In the genomic region with DNA sequence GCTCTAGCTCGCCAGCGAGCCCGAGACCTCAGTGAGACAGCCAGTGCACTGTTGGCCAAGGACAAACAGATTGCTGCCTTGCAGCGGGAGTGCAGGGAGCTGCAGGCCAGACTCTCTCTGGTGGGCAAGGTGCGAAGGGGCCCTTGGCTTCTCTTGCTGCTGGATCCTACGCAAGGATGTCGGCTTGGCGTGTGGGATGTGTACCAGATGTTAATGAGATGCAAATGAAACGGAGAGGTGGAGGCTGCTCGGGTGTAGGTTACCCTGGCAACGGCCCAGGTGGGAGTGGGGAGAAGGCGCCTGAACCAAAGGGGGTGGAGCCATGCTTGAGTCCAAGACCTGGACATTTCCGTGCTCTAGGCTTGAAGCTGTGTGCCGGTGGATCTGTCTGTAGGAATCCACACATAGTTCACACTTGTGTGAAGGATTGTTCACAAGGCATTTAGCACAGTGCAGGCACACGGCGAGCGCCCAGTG, we compare ENCODE assay signal across 8 mouse cellular contexts. TPM values are rescaled to one million over a fixed set of nuclear protein-coding genes. Genes with fewer than 3 reads are reported as not detected.
A peak's percentile ranks its signal among the peaks of the same experiment; 100 is the strongest.
DNase-seq lines count a peak whose midpoint lies in the region; ATAC-seq lines count a peak whose summit lies in the region.

No protein-coding gene starts in this region.

- no peak for DNase-seq in heart, adult 18-20 months
- DNase-seq in adrenal gland, postnatal 14 days = peak; percentile 59
- peak; percentile 57 for DNase-seq in kidney, adult 9 months
- peak; percentile 60 for DNase-seq in retina, embryonic 14.5 days (ENCODE audit: low spot score)

- H3K4me1 ChIP-seq in heart, embryonic 14.5 days (ENCODE audit: control insufficient read depth in 2 of 2, insufficient read depth in 2 of 2, low read length in 2 of 2) = peaks cover 6 to 15% of the 10 kb centered on the region in 2 experiments; a peak in 3 of 4 replicates
- H3K4me1 ChIP-seq in forebrain, embryonic 12.5 days = peaks cover 59% of the 10 kb centered on the region
- H3K4me1 ChIP-seq in limb, embryonic 13.5 days = peaks cover 25% of the 10 kb centered on the region

- WGBS in heart, embryonic 14.5 days = 3% methylated on average over 17 of the region's 17 CpGs
- WGBS in forebrain, embryonic 12.5 days = 1% methylated on average over 17 of the region's 17 CpGs
- 2% methylated on average over 17 of the region's 17 CpGs for WGBS in limb, embryonic 13.5 days

- H3K27me3 ChIP-seq in heart, embryonic 14.5 days (ENCODE audit: control insufficient read depth, insufficient read depth, low read length) = peaks cover 98% of the 10 kb centered on the region
- H3K27me3 ChIP-seq in forebrain, embryonic 12.5 days = peaks cover 55% of the 10 kb centered on the region
- peaks cover 97% of the 10 kb centered on the region for H3K27me3 ChIP-seq in limb, embryonic 13.5 days

- no peaks in the 10 kb centered on the region for H3K9me3 ChIP-seq in heart, embryonic 14.5 days (ENCODE audit: control insufficient read depth, low read length)
- H3K9me3 ChIP-seq in forebrain, embryonic 12.5 days = no peaks in the 10 kb centered on the region
- no peaks in the 10 kb centered on the region for H3K9me3 ChIP-seq in limb, embryonic 13.5 days

- H3K36me3 ChIP-seq in heart, embryonic 14.5 days (ENCODE audit: control insufficient read depth, insufficient read depth, low read length) = no peaks in the 10 kb centered on the region
- peaks cover 4% of the 10 kb centered on the region; the same call in 1 of the 2 replicates for H3K36me3 ChIP-seq in forebrain, embryonic 12.5 days (replicated peaks)
- no peaks in the 10 kb centered on the region for H3K36me3 ChIP-seq in limb, embryonic 13.5 days

- H3K4me3 ChIP-seq in heart, embryonic 14.5 days (ENCODE audit: control insufficient read depth in 1 of 2, insufficient read depth in 1 of 2, low read depth in 1 of 2, low read length in 2 of 2) = peak overlapping the region; percentile 37 to 40
- H3K4me3 ChIP-seq in forebrain, embryonic 12.5 days (replicated peaks) = peak overlapping the region; percentile 67
- H3K4me3 ChIP-seq in limb, embryonic 13.5 days = peak overlapping the region; percentile 55

- H3K27ac ChIP-seq in heart, embryonic 14.5 days (replicated peaks in 1 of 2; ENCODE audit: control insufficient read depth in 1 of 2, insufficient read depth in 1 of 2, low read depth in 2 of 2, low read length in 2 of 2) = no peak overlapping the region
- peak overlapping the region; percentile 71 for H3K27ac ChIP-seq in forebrain, embryonic 12.5 days
- H3K27ac ChIP-seq in limb, embryonic 13.5 days = no peak overlapping the region

- peak overlapping the region; percentile 75 for H3K4me2 ChIP-seq in heart, embryonic 14.5 days (ENCODE audit: low read length)
- peak overlapping the region; percentile 98 for H3K4me2 ChIP-seq in forebrain, embryonic 12.5 days
- peak overlapping the region; percentile 98 for H3K4me2 ChIP-seq in limb, embryonic 13.5 days (replicated peaks)

- no peak overlapping the region; the same call in 1 of the 2 replicates for H3K9ac ChIP-seq in heart, embryonic 14.5 days (ENCODE audit: low read length)
- peak overlapping the region; percentile 82 for H3K9ac ChIP-seq in forebrain, embryonic 12.5 days
- peak overlapping the region; percentile 75; the same call in 1 of the 2 replicates for H3K9ac ChIP-seq in limb, embryonic 13.5 days

- no peak for ATAC-seq in heart, embryonic 14.5 days (ENCODE audit: insufficient number of reproducible peaks, insufficient read depth, low FRiP score, low read depth)
- ATAC-seq in forebrain, embryonic 12.5 days (ENCODE audit: low FRiP score) = peak; percentile 67
- peak; percentile 60; the same call in 1 of the 2 replicates for ATAC-seq in limb, embryonic 13.5 days (ENCODE audit: low FRiP score, low read depth)
- ATAC-seq in erythroblast, adult 5-6 weeks (replicated peaks; ENCODE audit: low FRiP score, poor library complexity, severe bottlenecking) = no peak

RNA-seq across cellular contexts. Expression of gene Tspoap1, which starts 3.2 kb away (rescaled TPM):
- 0.09 and 0.26 TPM in 2 replicates for polyA plus RNA-seq in heart, embryonic 14.5 days (2014; fragmentation: Nextera tagmentation; extraction: Ambion mirVana)
- under 1 TPM in 1 of 2 experiments, not detected in 1; 0.15 TPM for total RNA-seq in heart, adult 18-20 months (2021)
- 2.8 and 3.9 TPM in 2 replicates for total RNA-seq in adrenal gland, postnatal 14 days (2021)
- polyA plus RNA-seq in forebrain, embryonic 12.5 days (2016; fragmentation: Nextera tagmentation; extraction: Ambion mirVana) = 33.0 and 35.1 TPM in 2 replicates
- 2.3 and 2.7 TPM in 2 replicates for polyA plus RNA-seq in limb, embryonic 13.5 days (2015; fragmentation: Nextera tagmentation; extraction: Ambion mirVana)
- 4.2 and 5.4 TPM in 2 replicates for total RNA-seq in erythroblast, adult 5-6 weeks (2015; ENCODE audit: low replicate concordance)
- 5.4 and 16.6 TPM in 2 replicates for total RNA-seq in erythroblast, adult 5-6 weeks (2017; ENCODE audit: low replicate concordance)

RNA-seq across cellular contexts. Expression of gene Supt4a, which starts 26.2 kb away (rescaled TPM):
- polyA plus RNA-seq in heart, embryonic 14.5 days (2014; fragmentation: Nextera tagmentation; extraction: Ambion mirVana) = 116 and 124 TPM in 2 replicates
- total RNA-seq in heart, adult 18-20 months (2021) = 10 to 100 TPM; 42.8 to 46.1 TPM
- total RNA-seq in adrenal gland, postnatal 14 days (2021) = 56.5 and 74.2 TPM in 2 replicates
- polyA plus RNA-seq in forebrain, embryonic 12.5 days (2016; fragmentation: Nextera tagmentation; extraction: Ambion mirVana) = 118 and 137 TPM in 2 replicates
- 159 and 167 TPM in 2 replicates for polyA plus RNA-seq in limb, embryonic 13.5 days (2015; fragmentation: Nextera tagmentation; extraction: Ambion mirVana)
- total RNA-seq in erythroblast, adult 5-6 weeks (2015; ENCODE audit: low replicate concordance) = 133 and 166 TPM in 2 replicates
- total RNA-seq in erythroblast, adult 5-6 weeks (2017; ENCODE audit: low replicate concordance) = 103 and 121 TPM in 2 replicates

RNA-seq across cellular contexts. Expression of gene Mpo, which starts 29.8 kb away (rescaled TPM):
- 0.09 and 1.00 TPM in 2 replicates for polyA plus RNA-seq in heart, embryonic 14.5 days (2014; fragmentation: Nextera tagmentation; extraction: Ambion mirVana)
- not detected for total RNA-seq in heart, adult 18-20 months (2021)
- 0.64 and 1.4 TPM in 2 replicates for total RNA-seq in adrenal gland, postnatal 14 days (2021)
- polyA plus RNA-seq in forebrain, embryonic 12.5 days (2016; fragmentation: Nextera tagmentation; extraction: Ambion mirVana) = 0.92 and 1.1 TPM in 2 replicates
- 1.0 and 2.1 TPM in 2 replicates for polyA plus RNA-seq in limb, embryonic 13.5 days (2015; fragmentation: Nextera tagmentation; extraction: Ambion mirVana)
- total RNA-seq in erythroblast, adult 5-6 weeks (2015; ENCODE audit: low replicate concordance) = 1,764 and 1,778 TPM in 2 replicates
- total RNA-seq in erythroblast, adult 5-6 weeks (2017; ENCODE audit: low replicate concordance) = 605 and 1,001 TPM in 2 replicates

Comparison
In these comparisons a context has a peak if more than half of its experiments do, and no peak if none do; other contexts are left out.
1. ATAC-seq: peak in forebrain, embryonic 12.5 days (single experiment) and limb, embryonic 13.5 days (single experiment); none in heart, embryonic 14.5 days (single experiment) and erythroblast, adult 5-6 weeks (single experiment).
2. DNase-seq: peak in adrenal gland, postnatal 14 days (single experiment), kidney, adult 9 months (single experiment) and retina, embryonic 14.5 days (single experiment); none in heart, adult 18-20 months (0 of 2).
3. RNA of gene Mpo, which starts 29.8 kb away (total RNA-seq): 605 to 1,778 TPM in erythroblast, adult 5-6 weeks; 0.64 to 1.4 TPM in adrenal gland, postnatal 14 days and not detected in heart, adult 18-20 months; every median in the first group is over 100 times any median in the second.
4. Peak in every context shown above with its lines, with median percentiles within 50 percentile points of each other: H3K4me2 ChIP-seq and H3K4me3 ChIP-seq.